Mouse (Mus musculus) left cerebral cortex, adult 18-20 months (tissue): ENCODE measurements at regions not wholly inside any gene's neighbourhood (a gene's known extent, or its start where the extent isn't known, plus 50 kb on each side); places are given as distances from the start of the nearest gene placed in this dataset.

Experiments used
- DNase-seq, 2 experiments: peaks; one replicate each; pipeline ENCODE4 v3.0.0; 2021 to 2022; ENCODE audit warnings: low spot score in 2 of 2, mixed read lengths in 1 of 2

- DNase-seq = peak in 1 of 2 experiments; percentile 2
Measured at GRCm38 (mm10) chr14:81622063-81622462, 1638.2 kb downstream of the Olfm4 start.
